Mouse (Mus musculus) splenic B cell, adult 2 months (primary cell): ENCODE measurements around the gene Alkbh6.
A peak's percentile ranks its signal among the peaks of the same experiment; 100 is the strongest.

Source experiments
- DNase-seq: peaks from one replicate; pipeline ENCODE4 v3.0.0-alpha.2; 2011; ENCODE audit warnings: low read depth, low spot score
- H3K27me3 ChIP-seq: 2 replicates; pipeline ENCODE4 v1.6.1; 2012; ENCODE audit warnings: mild to moderate bottlenecking, low read length, moderate library complexity, mixed read lengths; ENCODE audit not compliant: control insufficient read depth, poor library complexity, insufficient read depth, severe bottlenecking
- H3K36me3 ChIP-seq: 2 replicates; pipeline ENCODE4 v1.6.1; 2012; ENCODE audit warnings: mild to moderate bottlenecking, low read length, moderate library complexity, mixed read lengths; ENCODE audit not compliant: control insufficient read depth, poor library complexity, insufficient read depth, severe bottlenecking

Gene Alkbh6

DNA sequence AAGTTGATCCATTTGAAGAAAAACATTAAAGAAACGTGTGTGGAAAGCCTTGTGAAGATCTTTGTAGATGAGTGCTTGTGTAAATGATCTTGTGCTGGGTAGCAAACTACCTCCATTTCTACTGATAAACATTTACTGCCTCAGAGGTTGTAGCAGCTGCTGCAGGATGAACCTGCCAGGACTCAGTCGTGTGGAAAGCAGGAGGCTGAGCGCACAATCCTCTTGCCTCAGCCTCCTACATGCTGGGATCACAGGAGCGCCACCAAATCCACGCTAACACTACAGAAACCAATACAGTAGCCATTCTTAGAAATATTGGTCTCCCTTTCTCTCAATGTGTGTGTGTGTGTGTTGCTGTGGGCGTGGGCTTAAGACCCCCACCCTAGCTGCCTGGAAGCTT lies 20.5 kb upstream of the Alkbh6 start:
- Histone ChIP-seq H3K27me3 (0 out of 2 replicates have a peak, but pooled peaks cover 1% of the 10 kb centered on the region), H3K36me3 (no peaks in the 10 kb centered on the region)
- DNase-seq: no peak

DNA sequence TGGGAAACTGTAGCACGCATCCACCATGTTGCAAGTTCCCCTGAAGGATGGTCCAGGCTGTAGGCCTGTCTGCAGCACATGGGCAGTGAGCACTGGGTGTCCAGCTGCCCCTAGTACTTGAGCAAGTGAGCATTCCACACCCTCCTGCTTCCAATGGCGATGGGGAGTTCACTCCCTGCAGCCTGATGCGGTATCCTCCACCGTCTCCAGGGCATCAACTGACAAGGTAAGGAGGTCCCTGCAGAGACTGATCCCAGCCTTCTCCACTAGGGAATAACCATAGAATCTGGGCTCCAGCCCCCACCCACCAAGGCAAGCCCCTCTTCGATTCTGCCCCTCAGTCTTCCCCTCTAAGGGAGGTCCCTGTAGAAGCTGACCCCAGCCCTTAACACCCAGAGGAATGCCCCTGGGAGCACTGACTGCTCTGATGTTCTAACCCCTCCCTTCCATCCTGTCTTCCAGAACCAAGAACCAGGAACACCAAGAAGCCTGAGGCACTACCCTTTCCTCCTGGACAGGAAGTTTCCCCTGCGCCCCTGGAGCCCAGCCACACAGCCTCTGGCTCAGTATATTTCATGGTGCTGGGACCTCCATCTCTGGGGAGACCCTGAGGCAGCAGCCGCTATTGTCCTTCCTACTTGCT lies 19.3 kb upstream of the Alkbh6 start:
- no peaks in the 10 kb centered on the region for H3K36me3 ChIP-seq
- no peak for DNase-seq
- H3K27me3 ChIP-seq: 0 out of 2 replicates have a peak, but pooled peaks cover 1% of the 10 kb centered on the region

DNA sequence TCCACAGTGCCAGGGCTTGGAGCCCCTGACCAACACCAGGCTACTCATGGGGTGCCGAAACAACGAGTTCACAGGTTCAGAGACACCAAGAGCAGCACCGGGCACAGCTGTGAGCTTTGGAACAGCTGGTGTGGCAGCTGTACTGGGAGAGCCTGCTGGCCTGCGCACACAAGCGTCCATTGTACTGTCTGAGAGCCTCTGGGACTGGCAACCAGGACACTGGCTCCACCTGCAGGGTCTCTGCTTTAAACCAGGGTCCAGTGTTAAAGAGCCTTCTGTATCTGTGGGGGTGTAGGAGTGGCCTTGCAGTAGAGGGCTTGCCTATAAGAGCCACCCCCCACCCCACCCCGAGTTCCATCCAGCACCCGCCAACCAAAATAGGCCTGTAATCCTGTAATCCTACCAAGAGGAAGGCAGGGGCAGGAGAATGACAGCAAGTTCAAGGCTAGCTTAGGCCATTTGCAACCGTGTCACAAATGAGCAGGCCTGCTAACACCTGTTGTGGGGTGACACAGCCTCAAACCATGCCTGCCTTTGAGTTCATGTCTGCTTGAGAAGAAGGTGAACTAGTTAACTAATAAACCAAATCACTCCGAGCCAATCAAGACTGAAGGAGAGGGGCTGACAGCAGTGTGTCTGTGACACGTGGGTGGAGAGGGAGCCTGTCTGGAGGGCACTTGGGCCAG lies 18.7 kb upstream of the Alkbh6 start:
- Histone ChIP-seq H3K27me3 (0 out of 2 replicates have a peak, but pooled peaks cover 1% of the 10 kb centered on the region), H3K36me3 (no peaks in the 10 kb centered on the region)
- no peak for DNase-seq

DNA sequence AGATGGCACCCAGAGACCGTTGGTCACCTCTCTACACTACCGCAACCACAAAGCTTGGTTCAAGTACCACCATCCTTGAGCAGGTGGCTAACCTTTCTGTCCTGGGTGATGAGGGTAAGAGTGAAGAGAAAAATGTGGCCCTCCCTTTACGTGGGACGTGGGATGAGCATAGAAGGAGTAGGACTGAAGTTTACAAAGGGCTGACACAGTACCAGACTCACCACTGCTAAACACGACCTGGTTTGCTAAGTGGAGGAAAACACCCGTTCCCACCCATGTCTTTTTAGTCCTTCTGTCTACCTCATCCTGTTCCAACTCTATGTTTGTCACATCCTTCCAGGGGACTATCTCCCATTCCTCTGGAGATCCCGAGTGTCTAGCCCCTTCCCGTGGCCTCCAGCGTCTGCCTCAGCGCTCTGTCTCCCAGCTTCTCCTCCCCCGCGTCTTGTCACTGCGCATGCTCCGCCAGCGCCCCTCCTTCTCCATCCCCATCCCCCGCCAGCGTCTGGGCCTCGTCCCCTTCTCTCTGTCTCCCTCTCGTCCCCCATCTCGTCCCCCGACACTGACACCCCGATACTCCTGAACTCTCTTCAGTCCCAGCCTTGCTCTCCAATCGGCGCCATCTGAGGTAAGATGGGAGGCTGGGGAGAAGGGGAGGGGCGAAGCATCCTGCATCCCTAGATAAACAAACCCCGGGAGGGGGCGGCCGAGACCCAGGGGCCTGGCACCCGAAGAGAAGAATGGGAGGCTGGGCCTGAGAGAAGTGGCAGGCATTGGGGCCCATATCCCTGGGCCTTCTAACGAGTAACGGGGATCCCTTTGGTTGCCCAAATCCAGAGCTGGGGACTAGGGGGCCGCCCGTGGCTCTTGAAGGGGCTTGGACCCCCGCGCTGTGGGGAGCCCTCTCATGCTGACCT lies 17.0 kb upstream of the Alkbh6 start, which contains the start of gene Clip3:
TSS of gene Clip3 (plus strand) at position 514 of the 917 bp plus-strand sequence.
- Histone ChIP-seq H3K36me3 (no peaks in the 10 kb centered on the region), H3K27me3 (0 out of 2 replicates have a peak, but pooled peaks cover 1% of the 10 kb centered on the region)
- no peak for DNase-seq

GRCm38 (mm10) chr7:30293795-30294194 lies 14.7 kb upstream of the Alkbh6 start:
- DNase-seq: no peak
- Histone ChIP-seq H3K36me3 (no peaks in the 10 kb centered on the region), H3K27me3 (0 out of 2 replicates have a peak, but pooled peaks cover under 1% of the 10 kb centered on the region)

DNA sequence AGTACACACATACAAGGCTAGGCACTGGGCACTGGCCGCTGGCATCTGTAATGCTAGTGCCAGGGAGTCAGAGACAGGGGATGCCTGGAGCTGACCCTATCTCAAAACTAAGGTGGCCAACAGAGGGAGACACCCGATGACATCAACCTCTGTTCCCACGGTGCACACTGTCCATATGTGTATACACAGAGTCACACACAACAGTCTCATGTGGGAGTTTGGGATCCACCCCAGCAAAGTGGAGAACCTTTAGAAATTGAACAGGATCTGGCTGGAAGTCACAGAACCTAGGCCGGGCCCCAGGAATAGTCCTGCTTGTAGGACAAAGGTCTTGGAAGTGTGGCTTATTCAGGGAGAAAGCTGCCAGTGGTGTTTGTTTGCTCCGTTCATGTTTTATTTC lies 14.2 kb upstream of the Alkbh6 start:
- no peak for DNase-seq
- no peaks in the 10 kb centered on the region for H3K27me3 ChIP-seq

GRCm38 (mm10) chr7:30295103-30295502 lies 13.4 kb upstream of the Alkbh6 start:
- Histone ChIP-seq H3K27me3 (no peaks in the 10 kb centered on the region), H3K36me3 (no peaks in the 10 kb centered on the region)
- no peak for DNase-seq

More for the DNA sequence above, 14.2 kb upstream of the Alkbh6 start:
- no peaks in the 10 kb centered on the region for H3K36me3 ChIP-seq

DNA sequence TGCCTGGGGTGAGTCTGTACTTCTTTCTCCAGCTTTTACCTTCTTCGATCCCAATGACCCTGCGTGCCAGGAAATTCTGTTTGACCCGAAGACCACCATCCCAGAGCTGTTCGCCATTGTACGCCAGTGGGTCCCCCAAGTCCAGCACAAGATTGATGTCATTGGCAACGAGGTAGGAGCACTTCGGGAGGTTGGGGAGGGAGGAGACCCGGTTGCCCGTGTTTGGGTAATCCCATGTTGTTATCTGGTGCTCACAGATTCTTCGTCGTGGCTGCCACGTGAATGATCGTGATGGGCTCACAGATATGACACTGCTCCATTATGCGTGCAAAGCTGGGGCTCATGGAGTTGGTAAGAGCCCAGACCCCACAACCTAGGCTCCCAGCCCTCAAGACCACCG lies 11.7 kb upstream of the Alkbh6 start:
- no peak for DNase-seq
- no peaks in the 10 kb centered on the region for H3K36me3 ChIP-seq
- H3K27me3 ChIP-seq: no peaks in the 10 kb centered on the region

- Histone ChIP-seq H3K27me3 (no peaks in the 10 kb centered on the region), H3K36me3 (no peaks in the 10 kb centered on the region)
These were observed 11.3 kb upstream of the Alkbh6 start for GRCm38 (mm10) chr7:30297266-30297665.

GRCm38 (mm10) chr7:30300914-30301313 lies 7.6 kb upstream of the Alkbh6 start:
- Histone ChIP-seq H3K36me3 (no peaks in the 10 kb centered on the region), H3K27me3 (no peaks in the 10 kb centered on the region)
- DNase-seq: peak; percentile 76

More at GRCm38 (mm10) chr7:30297266-30297665, 11.3 kb upstream of the Alkbh6 start:
- DNase-seq: no peak

GRCm38 (mm10) chr7:30306083-30306779 lies 2.3 kb upstream of the Alkbh6 start:
- peak; percentile 55 for DNase-seq
- H3K36me3 ChIP-seq: no peaks in the 10 kb centered on the region
- no peaks in the 10 kb centered on the region for H3K27me3 ChIP-seq

- no peak for DNase-seq
- no peaks in the 10 kb centered on the region for H3K27me3 ChIP-seq
- H3K36me3 ChIP-seq: no peaks in the 10 kb centered on the region
These were observed 1.0 kb downstream of the Alkbh6 start for GRCm38 (mm10) chr7:30309395-30310129.

GRCm38 (mm10) chr7:30310136-30310535 lies 1.6 kb downstream of the Alkbh6 start:
- no peaks in the 10 kb centered on the region for H3K27me3 ChIP-seq
- DNase-seq: no peak
- no peaks in the 10 kb centered on the region for H3K36me3 ChIP-seq
